Comparison of ENCODE assay signal across 10 mouse cellular contexts in the genomic region with DNA sequence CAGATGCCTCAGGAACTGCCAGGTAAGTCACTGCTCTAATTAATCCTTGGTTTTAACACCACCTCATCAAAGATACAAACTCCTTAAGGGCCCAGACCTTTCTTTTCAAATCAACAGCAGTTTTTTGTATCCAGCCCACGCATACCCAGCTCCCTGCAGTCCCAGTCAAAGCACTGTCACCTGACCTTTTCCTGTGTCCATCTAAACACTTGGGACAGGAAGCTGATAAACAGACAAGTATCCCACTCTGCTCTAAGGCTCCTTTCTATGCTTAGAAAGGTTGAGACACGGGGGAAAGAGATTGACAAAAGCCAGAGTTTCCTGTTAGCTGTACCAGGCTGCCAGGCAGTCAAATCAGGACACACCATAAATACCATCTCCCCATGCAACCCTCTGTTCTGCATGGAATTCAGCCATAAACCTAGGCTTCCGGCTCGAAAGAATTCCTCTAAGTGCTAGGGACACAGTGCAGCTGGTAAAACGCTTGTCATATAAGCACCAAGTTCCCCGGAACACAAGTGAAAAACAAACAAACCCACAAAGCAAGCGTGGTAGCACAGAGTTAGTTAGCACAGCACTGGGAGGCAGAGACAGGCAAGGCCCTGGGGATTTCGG. TPM values are rescaled to one million over a fixed set of nuclear protein-coding genes. Genes with fewer than 3 reads are reported as not detected.
A peak's percentile ranks its signal among the peaks of the same experiment; 100 is the strongest.
DNase-seq lines count a peak whose midpoint lies in the region; ATAC-seq and TF ChIP-seq lines count a peak whose summit lies in the region.
"Had no signal": no experiment of that assay in that cellular context is flagged by ENCODE, and none has a peak within 500 bp of the region (broad histone marks: within the 10 kb centered on the region; RNA-seq: fewer than 3 reads in every experiment).

No protein-coding gene starts in this region.

- peaks cover 77% of the 10 kb centered on the region for H3K36me3 ChIP-seq in kidney, embryonic 14.5 days (ENCODE audit: control insufficient read depth, insufficient read depth, low read length)
- H3K36me3 ChIP-seq in heart, postnatal 0 days (replicated peaks; ENCODE audit: control insufficient read depth, insufficient read depth, low read length), result peaks cover 59% of the 10 kb centered on the region
- H3K36me3 ChIP-seq in lung, embryonic 16.5 days (ENCODE audit: control insufficient read depth, insufficient read depth, low read length), result peaks cover 43% of the 10 kb centered on the region

- TF ChIP-seq EP300 in heart, postnatal 0 days (IDR thresholded peaks at IDR 0.05; ENCODE audit: low read depth), result no peak

- peak overlapping the region; percentile 42; the same call in 1 of the 2 replicates for H3K27ac ChIP-seq in kidney, embryonic 14.5 days (ENCODE audit: low read depth, low read length)
- 0 out of 2 replicates have a peak overlapping the region, but pooled peaks have one; percentile 36 for H3K27ac ChIP-seq in cortical plate, adult 2 months (ENCODE audit: insufficient read depth, low read length)
- H3K27ac ChIP-seq in heart, postnatal 0 days (ENCODE audit: low read depth), result peak overlapping the region; percentile 62
- H3K27ac ChIP-seq in lung, embryonic 16.5 days (ENCODE audit: low read length), result peak overlapping the region; percentile 90

- no peak for DNase-seq in kidney, postnatal 36 days
- peak; percentile 76 for DNase-seq in heart, postnatal 0 days (ENCODE audit: low spot score)
- no peak for DNase-seq in Muller cell, postnatal 12 days (ENCODE audit: inconsistent ontology term)
- DNase-seq: midbrain, embryonic 14.5 days had no signal

- no peaks in the 10 kb centered on the region for H3K9me3 ChIP-seq in kidney, embryonic 14.5 days (ENCODE audit: control insufficient read depth, low read length)
- H3K9me3 ChIP-seq in heart, postnatal 0 days (replicated peaks; ENCODE audit: control insufficient read depth, low read length), result no peaks in the 10 kb centered on the region
- H3K9me3 ChIP-seq in lung, embryonic 16.5 days (ENCODE audit: control insufficient read depth, low read length), result no peaks in the 10 kb centered on the region
- H3K9me3 ChIP-seq: G1E had no signal

- peaks cover 23% of the 10 kb centered on the region; the same call in 1 of the 2 replicates for H3K4me1 ChIP-seq in kidney, embryonic 14.5 days (ENCODE audit: control insufficient read depth, insufficient read depth, low read length)
- H3K4me1 ChIP-seq in cortical plate, adult 2 months (ENCODE audit: control insufficient read depth, insufficient read depth, low read length), result peaks cover 9% of the 10 kb centered on the region
- peaks cover 7% of the 10 kb centered on the region; the same call in 1 of the 2 replicates for H3K4me1 ChIP-seq in heart, postnatal 0 days (ENCODE audit: control insufficient read depth, insufficient read depth)
- H3K4me1 ChIP-seq in lung, embryonic 16.5 days (replicated peaks; ENCODE audit: control insufficient read depth, insufficient read depth, low read length), result peaks cover 16% of the 10 kb centered on the region

- no peak for TF ChIP-seq POLR2A in cortical plate, adult 2 months (IDR thresholded peaks at IDR 0.05; ENCODE audit: extremely low read depth, insufficient read depth, low read length)

- TF ChIP-seq CTCF in cortical plate, adult 2 months (IDR thresholded peaks at IDR 0.05; ENCODE audit: extremely low read depth, insufficient read depth, low read length), result no peak
- no peak for TF ChIP-seq CTCF in heart, postnatal 0 days (IDR thresholded peaks at IDR 0.05; ENCODE audit: low read depth)

- no peak overlapping the region for H3K4me2 ChIP-seq in kidney, embryonic 14.5 days (replicated peaks; ENCODE audit: low read depth, low read length)
- no peak overlapping the region for H3K4me2 ChIP-seq in heart, postnatal 0 days (ENCODE audit: low read depth, low read length)
- H3K4me2 ChIP-seq in lung, embryonic 16.5 days (ENCODE audit: low read depth, low read length), result peak overlapping the region; percentile 19; the same call in 1 of the 2 replicates

- no peak overlapping the region for H3K9ac ChIP-seq in kidney, embryonic 14.5 days (ENCODE audit: low read depth, low read length)
- no peak overlapping the region for H3K9ac ChIP-seq in heart, postnatal 0 days (replicated peaks; ENCODE audit: low read depth, low read length)
- H3K9ac ChIP-seq in lung, embryonic 16.5 days (ENCODE audit: low read length), result no peak overlapping the region

- no peaks in the 10 kb centered on the region for H3K27me3 ChIP-seq in kidney, embryonic 14.5 days (ENCODE audit: control insufficient read depth, insufficient read depth, low read length)
- H3K27me3 ChIP-seq in heart, postnatal 0 days (ENCODE audit: control insufficient read depth, insufficient read depth, low read length), result no peaks in the 10 kb centered on the region
- no peaks in the 10 kb centered on the region for H3K27me3 ChIP-seq in lung, embryonic 16.5 days (ENCODE audit: control insufficient read depth, insufficient read depth, low read depth, low read length)

- 35% methylated on average over 8 of the region's 8 CpGs for WGBS in kidney, embryonic 14.5 days
- 20% methylated on average over 8 of the region's 8 CpGs for WGBS in heart, postnatal 0 days
- WGBS in lung, embryonic 16.5 days, result 19% methylated on average over 8 of the region's 8 CpGs

- ATAC-seq in kidney, embryonic 14.5 days (ENCODE audit: low FRiP score, low TSS enrichment), result no peak
- ATAC-seq in heart, postnatal 0 days (ENCODE audit: insufficient read depth, low read depth), result peak; percentile 64
- peak; percentile 89 for ATAC-seq in lung, embryonic 16.5 days (ENCODE audit: low read depth)
- no peak for ATAC-seq in CD4-positive, CD25-positive, alpha-beta regulatory T cell, adult 4 months
- no peak for ATAC-seq in megakaryocyte-erythroid progenitor cell, adult 5-6 weeks (replicated peaks; ENCODE audit: low FRiP score, low TSS enrichment, poor library complexity, severe bottlenecking)

- no peak overlapping the region for H3K4me3 ChIP-seq in kidney, embryonic 14.5 days (ENCODE audit: low read length)
- no peak overlapping the region for H3K4me3 ChIP-seq in cortical plate, adult 2 months (ENCODE audit: insufficient read depth, low read length)
- H3K4me3 ChIP-seq in heart, postnatal 0 days (ENCODE audit: low read depth, low read length), result no peak overlapping the region
- no peak overlapping the region for H3K4me3 ChIP-seq in lung, embryonic 16.5 days (ENCODE audit: low read length)

RNA-seq across cellular contexts. Expression of gene Psmc1, which starts 18.0 kb away (rescaled TPM):
- polyA plus RNA-seq in kidney, embryonic 14.5 days (2014; fragmentation: Nextera tagmentation; extraction: Ambion mirVana), result 324 and 348 TPM in 2 replicates
- polyA plus RNA-seq in cortical plate, adult 2 months (2012; rRNA removed), result 143 and 149 TPM in 2 replicates
- 52.4 and 163 TPM in 2 replicates for total RNA-seq in heart, postnatal 0 days (2014; rRNA removed; ENCODE audit: low replicate concordance)
- polyA plus RNA-seq in heart, postnatal 0 days (2015; fragmentation: Nextera tagmentation; extraction: Ambion mirVana), result 192 and 202 TPM in 2 replicates
- polyA plus RNA-seq in lung, embryonic 16.5 days (2015; fragmentation: Nextera tagmentation; extraction: Ambion mirVana), result 259 and 266 TPM in 2 replicates
- polyA plus RNA-seq in CD4-positive, CD25-positive, alpha-beta regulatory T cell, adult 4 months (2017; shearing (Covaris generic)), result 100 to 1,000 TPM; 190 to 201 TPM
- total RNA-seq in megakaryocyte-erythroid progenitor cell, adult 5-6 weeks (2014; fragmentation: Nextera tagmentation), result 198 and 227 TPM in 2 replicates
- 293 and 383 TPM in 2 replicates for total RNA-seq in megakaryocyte-erythroid progenitor cell, adult 5-6 weeks (2017)

RNA-seq across cellular contexts. Expression of gene Nrde2, which starts 31.5 kb away (rescaled TPM):
- 11.7 and 20.1 TPM in 2 replicates for polyA plus RNA-seq in kidney, embryonic 14.5 days (2014; fragmentation: Nextera tagmentation; extraction: Ambion mirVana)
- polyA plus RNA-seq in cortical plate, adult 2 months (2012; rRNA removed), result 11.8 and 12.3 TPM in 2 replicates
- total RNA-seq in heart, postnatal 0 days (2014; rRNA removed; ENCODE audit: low replicate concordance), result 13.7 and 16.6 TPM in 2 replicates
- 7.6 and 7.7 TPM in 2 replicates for polyA plus RNA-seq in heart, postnatal 0 days (2015; fragmentation: Nextera tagmentation; extraction: Ambion mirVana)
- polyA plus RNA-seq in lung, embryonic 16.5 days (2015; fragmentation: Nextera tagmentation; extraction: Ambion mirVana), result 13.2 and 14.7 TPM in 2 replicates
- 10 to 100 TPM; 12.6 to 23.3 TPM for polyA plus RNA-seq in CD4-positive, CD25-positive, alpha-beta regulatory T cell, adult 4 months (2017; shearing (Covaris generic))
- total RNA-seq in megakaryocyte-erythroid progenitor cell, adult 5-6 weeks (2014; fragmentation: Nextera tagmentation), result 10.4 and 14.9 TPM in 2 replicates
- total RNA-seq in megakaryocyte-erythroid progenitor cell, adult 5-6 weeks (2017), result 34.5 and 36.1 TPM in 2 replicates

Comparison
In these comparisons a context has a peak if more than half of its experiments do, and no peak if none do; other contexts are left out.
1. ATAC-seq: peak in heart, postnatal 0 days (single experiment) and lung, embryonic 16.5 days (single experiment); none in kidney, embryonic 14.5 days (single experiment), CD4-positive, CD25-positive, alpha-beta regulatory T cell, adult 4 months (single experiment) and megakaryocyte-erythroid progenitor cell, adult 5-6 weeks (single experiment).
2. H3K27ac ChIP-seq: peak in every context shown above with its lines; median percentile 90 in lung, embryonic 16.5 days; 62 in heart, postnatal 0 days; 42 in kidney, embryonic 14.5 days; 36 in cortical plate, adult 2 months.